Mouse (Mus musculus) C2C12 (cell line): ENCODE measurements around the gene Alox12b.

Source experiments
- CEBPB ChIP-seq: IDR thresholded peaks from one replicate; pipeline ENCODE4 v1.6.1; 2011; ENCODE audit warnings: low read depth, mild to moderate bottlenecking, control low read depth, moderate library complexity
- CTCF ChIP-seq: IDR thresholded peaks from one replicate; pipeline ENCODE4 v1.5.1; 2011; ENCODE audit not compliant: control insufficient read depth, insufficient read depth, insufficient read length
- USF1 ChIP-seq: IDR thresholded peaks from one replicate; pipeline ENCODE4 v1.6.1; 2011; ENCODE audit warnings: low read depth, mild to moderate bottlenecking, control low read depth, moderate library complexity

DNA sequence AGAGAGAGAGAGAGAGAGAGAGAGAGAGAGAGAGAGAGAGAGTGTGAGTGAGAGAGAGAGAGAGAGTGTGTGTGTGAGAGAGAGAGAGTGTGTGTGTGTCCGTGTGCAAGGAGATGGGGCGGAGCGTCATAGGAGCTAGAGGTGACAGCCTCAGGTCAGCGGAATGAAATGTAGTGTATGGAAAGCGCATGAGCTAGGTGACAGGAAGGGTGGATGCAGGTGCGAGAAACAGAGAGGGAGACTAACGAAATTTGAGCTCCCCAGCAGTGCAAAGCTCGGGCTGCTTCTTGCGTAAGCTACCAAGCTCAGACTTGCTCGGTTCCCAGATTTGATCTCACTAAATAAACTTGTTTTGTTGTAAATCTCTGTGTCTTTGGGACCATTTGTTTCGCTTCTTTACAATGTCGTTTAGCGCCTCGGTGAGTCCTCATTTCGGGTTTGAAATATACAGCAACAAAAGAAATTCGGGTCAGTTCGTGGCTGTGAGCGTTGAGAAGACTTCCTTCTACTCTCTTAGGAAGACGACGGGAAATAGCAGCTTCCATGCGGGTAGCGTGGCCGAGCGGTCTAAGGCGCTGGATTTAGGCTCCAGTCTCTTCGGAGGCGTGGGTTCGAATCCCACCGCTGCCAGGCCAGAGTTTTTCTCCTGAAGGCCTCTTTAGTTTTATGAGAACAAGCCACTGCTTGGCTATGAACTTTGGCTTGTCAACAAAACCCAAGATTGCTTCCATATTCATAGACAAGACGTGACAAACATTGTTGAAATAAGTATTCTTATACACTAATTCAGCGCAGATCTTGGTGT lies 32.9 kb upstream of the Alox12b start:
- TF ChIP-seq CTCF (no peak), USF1 (no peak), CEBPB (peak; percentile 70)
